In genomic region chr6:116266273-116267109, GRCm38 (mm10) we compare ENCODE assay signal across 8 mouse cellular contexts. TPM values are rescaled to one million over a fixed set of nuclear protein-coding genes. Genes with fewer than 3 reads are reported as not detected.
A peak's percentile ranks its signal among the peaks of the same experiment; 100 is the strongest.
DNase-seq lines count a peak whose midpoint lies in the region; ATAC-seq lines count a peak whose summit lies in the region.

No protein-coding gene starts in this region.

- no peaks in the 10 kb centered on the region for H3K27me3 ChIP-seq in lung, embryonic 16.5 days (ENCODE audit: control insufficient read depth, insufficient read depth, low read depth, low read length)
- H3K27me3 ChIP-seq in hindbrain, embryonic 16.5 days (replicated peaks; ENCODE audit: control insufficient read depth, insufficient read depth, low read length), result no peaks in the 10 kb centered on the region
- H3K27me3 ChIP-seq in midbrain, embryonic 12.5 days, result no peaks in the 10 kb centered on the region

- H3K4me3 ChIP-seq in lung, embryonic 16.5 days (ENCODE audit: low read length), result no peak overlapping the region
- H3K4me3 ChIP-seq in hindbrain, embryonic 16.5 days (ENCODE audit: low read length), result peak overlapping the region; percentile 9
- peak overlapping the region; percentile 20; the same call in 1 of the 2 replicates for H3K4me3 ChIP-seq in midbrain, embryonic 12.5 days

- no peak overlapping the region for H3K27ac ChIP-seq in lung, embryonic 16.5 days (ENCODE audit: low read length)
- no peak overlapping the region for H3K27ac ChIP-seq in hindbrain, embryonic 16.5 days (ENCODE audit: low read depth, low read length)
- peak overlapping the region; percentile 88 for H3K27ac ChIP-seq in midbrain, embryonic 12.5 days (replicated peaks)

- no peaks in the 10 kb centered on the region for H3K36me3 ChIP-seq in lung, embryonic 16.5 days (ENCODE audit: control insufficient read depth, insufficient read depth, low read length)
- peaks cover 7% of the 10 kb centered on the region; the same call in 1 of the 2 replicates for H3K36me3 ChIP-seq in hindbrain, embryonic 16.5 days (ENCODE audit: control insufficient read depth, insufficient read depth, low read length)
- H3K36me3 ChIP-seq in midbrain, embryonic 12.5 days, result peaks cover 3% of the 10 kb centered on the region; the same call in 1 of the 2 replicates

- 25% methylated on average over 11 of the region's 11 CpGs for whole genome bisulfite sequencing in lung, embryonic 16.5 days
- WGBS in hindbrain, embryonic 16.5 days, result 14% methylated on average over 11 of the region's 11 CpGs
- 16% methylated on average over 11 of the region's 11 CpGs for WGBS in midbrain, embryonic 12.5 days

- no peak for DNase-seq in lung, postnatal 4 days
- DNase-seq in embryo, embryonic 10.5 days (ENCODE audit: low spot score), result peak; percentile 88
- peak; percentile 47 for DNase-seq in thymus, postnatal 4 days
- no peak for DNase-seq in layer of hippocampus, adult 18-20 months (ENCODE audit: low spot score in 2 of 2)
- DNase-seq in ovary, postnatal 36 days (ENCODE audit: low spot score), result no peak

- H3K4me1 ChIP-seq in lung, embryonic 16.5 days (replicated peaks; ENCODE audit: control insufficient read depth, insufficient read depth, low read length), result peaks cover 10% of the 10 kb centered on the region
- peaks cover 4% of the 10 kb centered on the region; the same call in 1 of the 2 replicates for H3K4me1 ChIP-seq in hindbrain, embryonic 16.5 days (ENCODE audit: control insufficient read depth, insufficient read depth, low read depth, low read length)
- H3K4me1 ChIP-seq in midbrain, embryonic 12.5 days, result peaks cover 22% of the 10 kb centered on the region

- H3K9ac ChIP-seq in lung, embryonic 16.5 days (ENCODE audit: low read length), result peak overlapping the region; percentile 24; the same call in 1 of the 2 replicates
- H3K9ac ChIP-seq in hindbrain, embryonic 16.5 days (ENCODE audit: low read depth, low read length), result no peak overlapping the region; the same call in 1 of the 2 replicates
- H3K9ac ChIP-seq in midbrain, embryonic 12.5 days (replicated peaks), result no peak overlapping the region

- no peak for ATAC-seq in lung, embryonic 16.5 days (ENCODE audit: low read depth)
- peak; percentile 32; the same call in 1 of the 2 replicates for ATAC-seq in hindbrain, embryonic 16.5 days
- ATAC-seq in midbrain, embryonic 12.5 days (ENCODE audit: low FRiP score, low read depth), result peak; percentile 77

- peak overlapping the region; percentile 51 for H3K4me2 ChIP-seq in lung, embryonic 16.5 days (ENCODE audit: low read depth, low read length)
- peak overlapping the region; percentile 49 for H3K4me2 ChIP-seq in hindbrain, embryonic 16.5 days (ENCODE audit: low read length)
- H3K4me2 ChIP-seq in midbrain, embryonic 12.5 days (replicated peaks), result peak overlapping the region; percentile 71

- no peaks in the 10 kb centered on the region for H3K9me3 ChIP-seq in lung, embryonic 16.5 days (ENCODE audit: control insufficient read depth, low read length)
- no peaks in the 10 kb centered on the region for H3K9me3 ChIP-seq in hindbrain, embryonic 16.5 days (ENCODE audit: control insufficient read depth, low read length)
- H3K9me3 ChIP-seq in midbrain, embryonic 12.5 days, result 0 out of 2 replicates have a peak, but pooled peaks cover 3% of the 10 kb centered on the region

RNA-seq across cellular contexts. Expression of gene Zfand4, which starts 2.5 kb away (rescaled TPM):
- polyA plus RNA-seq in lung, embryonic 16.5 days (2015; fragmentation: Nextera tagmentation; extraction: Ambion mirVana), result 7.1 and 7.6 TPM in 2 replicates
- 6.7 and 7.3 TPM in 2 replicates for polyA plus RNA-seq in hindbrain, embryonic 16.5 days (2015; fragmentation: Nextera tagmentation; extraction: Ambion mirVana)
- polyA plus RNA-seq in midbrain, embryonic 12.5 days (2016; fragmentation: Nextera tagmentation; extraction: Ambion mirVana), result 12.3 and 13.6 TPM in 2 replicates
- 1 to 10 TPM; 7.3 to 8.2 TPM for total RNA-seq in layer of hippocampus, adult 18-20 months (2021)

RNA-seq across cellular contexts. Expression of gene Washc2, which starts 58.7 kb away (rescaled TPM):
- 41.1 and 43.2 TPM in 2 replicates for polyA plus RNA-seq in lung, embryonic 16.5 days (2015; fragmentation: Nextera tagmentation; extraction: Ambion mirVana)
- 62.5 and 66.1 TPM in 2 replicates for polyA plus RNA-seq in hindbrain, embryonic 16.5 days (2015; fragmentation: Nextera tagmentation; extraction: Ambion mirVana)
- 65.0 and 68.2 TPM in 2 replicates for polyA plus RNA-seq in midbrain, embryonic 12.5 days (2016; fragmentation: Nextera tagmentation; extraction: Ambion mirVana)
- 100 to 1,000 TPM in 1 of 2 experiments, 10 to 100 TPM in 1; 99.2 to 110 TPM for total RNA-seq in layer of hippocampus, adult 18-20 months (2021)

Comparison
In these comparisons a context has a peak if more than half of its experiments do, and no peak if none do; other contexts are left out.
1. DNase-seq: peak in embryo, embryonic 10.5 days (single experiment) and thymus, postnatal 4 days (single experiment); none in lung, postnatal 4 days (0 of 2), layer of hippocampus, adult 18-20 months (0 of 2) and ovary, postnatal 36 days (single experiment).
2. Peak in every context shown above with its lines, with median percentiles within 50 percentile points of each other: H3K4me2 ChIP-seq.